Mouse (Mus musculus): ENCODE results near the gene Sh3tc1. TPM values are rescaled to one million over a fixed set of nuclear protein-coding genes. Genes with fewer than 3 reads are reported as not detected.

The Sh3tc1 gene
- polyA plus RNA-seq, 1 experiment = 35.1 TPM

GRCm38 (mm10) chr5:35743238-35743951 lies 3.6 kb upstream of the Sh3tc1 start:
- H3K27ac ChIP-seq (ENCODE audit: insufficient read depth, low read depth, low read length) = peak overlapping the region; percentile 69

GRCm38 (mm10) chr5:35741225-35741820 lies 1.5 kb upstream of the Sh3tc1 start:
- DNase-seq = no peak
- peak overlapping the region; percentile 11; the same call in 1 of the 2 replicates for H3K27ac ChIP-seq (ENCODE audit: insufficient read depth, low read depth, low read length)
- 73% methylated on average over 13 of the region's 13 CpGs for WGBS
- no peak overlapping the region for H3K4me3 ChIP-seq (ENCODE audit: insufficient read depth, low read depth, low read length)
- peaks cover 51% of the 10 kb centered on the region for H3K4me1 ChIP-seq (ENCODE audit: control insufficient read depth, insufficient read depth, low read length)
- no peaks in the 10 kb centered on the region for H3K36me3 ChIP-seq (ENCODE audit: control insufficient read depth, insufficient read depth, low read length)
- H3K27me3 ChIP-seq (replicated peaks; ENCODE audit: control insufficient read depth, insufficient read depth, low read length) = no peaks in the 10 kb centered on the region
- TF ChIP-seq POLR2A (IDR thresholded peaks at IDR 0.05; ENCODE audit: low read depth, low read length) (no peak), CTCF (conservative IDR thresholded peaks at IDR 0.05; ENCODE audit: insufficient read depth, insufficient read length, low read depth, low read length) (no peak)

More at GRCm38 (mm10) chr5:35743238-35743951, 3.6 kb upstream of the Sh3tc1 start:
- Histone ChIP-seq H3K4me1 (ENCODE audit: control insufficient read depth, insufficient read depth, low read length) (peaks cover 32% of the 10 kb centered on the region), H3K36me3 (ENCODE audit: control insufficient read depth, insufficient read depth, low read length) (no peaks in the 10 kb centered on the region), H3K4me3 (ENCODE audit: insufficient read depth, low read depth, low read length) (no peak overlapping the region), H3K27me3 (replicated peaks; ENCODE audit: control insufficient read depth, insufficient read depth, low read length) (no peaks in the 10 kb centered on the region)
- no peak for TF ChIP-seq POLR2A (IDR thresholded peaks at IDR 0.05; ENCODE audit: low read depth, low read length)
- no peak for TF ChIP-seq CTCF (conservative IDR thresholded peaks at IDR 0.05; ENCODE audit: insufficient read depth, insufficient read length, low read depth, low read length)
- DNase-seq = peak; percentile 92
- WGBS = 41% methylated on average over 8 of the region's 8 CpGs

GRCm38 (mm10) chr5:35740716-35741115 lies 929 bp upstream of the Sh3tc1 start:
- no peak for TF ChIP-seq POLR2A (IDR thresholded peaks at IDR 0.05; ENCODE audit: low read depth, low read length)
- TF ChIP-seq CTCF (conservative IDR thresholded peaks at IDR 0.05; ENCODE audit: insufficient read depth, insufficient read length, low read depth, low read length) = no peak
- Histone ChIP-seq H3K36me3 (ENCODE audit: control insufficient read depth, insufficient read depth, low read length) (no peaks in the 10 kb centered on the region), H3K27me3 (replicated peaks; ENCODE audit: control insufficient read depth, insufficient read depth, low read length) (no peaks in the 10 kb centered on the region), H3K4me1 (ENCODE audit: control insufficient read depth, insufficient read depth, low read length) (peaks cover 51% of the 10 kb centered on the region), H3K4me3 (ENCODE audit: insufficient read depth, low read depth, low read length) (no peak overlapping the region), H3K27ac (ENCODE audit: insufficient read depth, low read depth, low read length) (peak overlapping the region; percentile 72)
- no peak for DNase-seq
- 67% methylated on average over 10 of the region's 10 CpGs for WGBS

- H3K27me3 ChIP-seq (replicated peaks; ENCODE audit: control insufficient read depth, insufficient read depth, low read length) = no peaks in the 10 kb centered on the region
- H3K4me3 ChIP-seq (ENCODE audit: insufficient read depth, low read depth, low read length) = peak overlapping the region; percentile 43
- H3K27ac ChIP-seq (ENCODE audit: insufficient read depth, low read depth, low read length) = peak overlapping the region; percentile 72
- TF ChIP-seq CTCF (conservative IDR thresholded peaks at IDR 0.05; ENCODE audit: insufficient read depth, insufficient read length, low read depth, low read length) = no peak
- TF ChIP-seq POLR2A (IDR thresholded peaks at IDR 0.05; ENCODE audit: low read depth, low read length) = no peak
- peaks cover 57% of the 10 kb centered on the region for H3K4me1 ChIP-seq (ENCODE audit: control insufficient read depth, insufficient read depth, low read length)
- WGBS = 37% methylated on average over 2 of the region's 2 CpGs
- no peaks in the 10 kb centered on the region for H3K36me3 ChIP-seq (ENCODE audit: control insufficient read depth, insufficient read depth, low read length)
- DNase-seq = peak; percentile 81
These were observed 782 bp downstream of the Sh3tc1 start for GRCm38 (mm10) chr5:35739005-35739404.

GRCm38 (mm10) chr5:35737231-35737901 lies 2.4 kb downstream of the Sh3tc1 start:
- Histone ChIP-seq H3K4me3 (ENCODE audit: insufficient read depth, low read depth, low read length) (no peak overlapping the region), H3K36me3 (ENCODE audit: control insufficient read depth, insufficient read depth, low read length) (no peaks in the 10 kb centered on the region), H3K27ac (ENCODE audit: insufficient read depth, low read depth, low read length) (peak overlapping the region; percentile 69), H3K4me1 (ENCODE audit: control insufficient read depth, insufficient read depth, low read length) (peaks cover 61% of the 10 kb centered on the region), H3K27me3 (replicated peaks; ENCODE audit: control insufficient read depth, insufficient read depth, low read length) (no peaks in the 10 kb centered on the region)
- TF ChIP-seq CTCF (conservative IDR thresholded peaks at IDR 0.05; ENCODE audit: insufficient read depth, insufficient read length, low read depth, low read length) (no peak), POLR2A (IDR thresholded peaks at IDR 0.05; ENCODE audit: low read depth, low read length) (no peak)
- 30% methylated on average over 20 of the region's 20 CpGs for WGBS
- peak; percentile 94 for DNase-seq

DNA sequence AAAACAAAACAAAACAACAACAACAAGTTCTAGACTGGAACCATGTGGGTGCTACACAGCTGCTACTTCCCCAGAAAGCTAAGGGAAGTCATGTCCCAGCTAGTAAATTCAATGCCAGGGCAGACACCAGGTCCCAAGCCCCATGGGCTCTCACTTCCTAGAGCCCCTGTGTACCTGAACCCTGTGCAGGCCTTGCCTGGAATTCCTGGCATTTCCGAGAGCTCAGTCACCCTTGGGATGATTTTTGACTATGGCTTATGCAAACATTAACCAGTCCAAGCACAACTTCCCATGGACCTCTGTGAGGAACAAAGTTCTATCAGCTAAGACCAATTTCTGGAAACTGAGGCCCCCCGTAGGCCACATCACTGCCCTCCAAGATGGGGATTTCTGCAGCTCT lies 6.3 kb downstream of the Sh3tc1 start:
- Histone ChIP-seq H3K4me1 (ENCODE audit: control insufficient read depth, insufficient read depth, low read length) (peaks cover 70% of the 10 kb centered on the region), H3K27ac (ENCODE audit: insufficient read depth, low read depth, low read length) (peak overlapping the region; percentile 88), H3K4me3 (ENCODE audit: insufficient read depth, low read depth, low read length) (no peak overlapping the region), H3K27me3 (replicated peaks; ENCODE audit: control insufficient read depth, insufficient read depth, low read length) (no peaks in the 10 kb centered on the region), H3K36me3 (ENCODE audit: control insufficient read depth, insufficient read depth, low read length) (no peaks in the 10 kb centered on the region)
- peak; percentile 92 for DNase-seq
- 40% methylated on average over 2 of the region's 2 CpGs for WGBS
- TF ChIP-seq POLR2A (IDR thresholded peaks at IDR 0.05; ENCODE audit: low read depth, low read length) = no peak

DNA sequence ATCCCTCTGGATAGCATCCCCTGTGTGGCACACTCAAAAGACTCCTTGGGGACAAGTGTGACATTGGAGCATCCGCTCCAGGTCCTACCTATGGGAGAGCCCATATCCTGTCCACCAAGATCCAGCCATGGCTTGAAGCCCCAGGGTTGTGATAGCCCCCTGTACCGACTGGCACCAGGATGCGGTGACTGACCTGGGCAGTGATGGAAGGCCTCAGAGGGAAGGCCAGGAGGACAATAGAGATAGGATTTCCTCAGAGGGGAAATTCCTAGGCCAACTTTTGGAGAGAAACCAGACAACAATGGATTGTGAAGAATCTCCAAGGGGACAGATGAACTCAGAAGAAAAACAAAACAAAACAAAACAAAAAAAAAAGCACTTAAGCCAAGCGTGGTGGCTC lies 8.8 kb downstream of the Sh3tc1 start:
- 71% methylated on average over 4 of the region's 4 CpGs for WGBS
- DNase-seq = peak; percentile 63
- peaks cover 73% of the 10 kb centered on the region for H3K4me1 ChIP-seq (ENCODE audit: control insufficient read depth, insufficient read depth, low read length)
- TF ChIP-seq CTCF (conservative IDR thresholded peaks at IDR 0.05; ENCODE audit: insufficient read depth, insufficient read length, low read depth, low read length) = no peak
- TF ChIP-seq POLR2A (IDR thresholded peaks at IDR 0.05; ENCODE audit: low read depth, low read length) = no peak
- no peak overlapping the region for H3K4me3 ChIP-seq (ENCODE audit: insufficient read depth, low read depth, low read length)
- no peaks in the 10 kb centered on the region for H3K36me3 ChIP-seq (ENCODE audit: control insufficient read depth, insufficient read depth, low read length)
- no peaks in the 10 kb centered on the region for H3K27me3 ChIP-seq (replicated peaks; ENCODE audit: control insufficient read depth, insufficient read depth, low read length)
- peak overlapping the region; percentile 91; the same call in 1 of the 2 replicates for H3K27ac ChIP-seq (ENCODE audit: insufficient read depth, low read depth, low read length)
